In genomic region chr3:117139835-117140234, GRCm38 (mm10) we compare ENCODE assay signal across 21 mouse cellular contexts.
DNase-seq lines count a peak whose midpoint lies in the region; ATAC-seq lines count a peak whose summit lies in the region.
"Had no signal": no experiment of that assay in that cellular context is flagged by ENCODE, and none has a peak within 500 bp of the region (broad histone marks: within the 10 kb centered on the region; RNA-seq: fewer than 3 reads in every experiment).

No protein-coding gene starts in this region.

- peak; percentile 72 for DNase-seq in 416B (ENCODE audit: low read depth)
- peak; percentile 42 for DNase-seq in Muller cell, postnatal 12 days (ENCODE audit: inconsistent ontology term)
- DNase-seq in adrenal gland, postnatal 14 days: peak; percentile 21
- DNase-seq in layer of hippocampus, postnatal 25 days (ENCODE audit: extremely low spot score in 1 of 2, low spot score in 1 of 2): no peak
- DNase-seq in heart, postnatal 10 days: no peak
- no peak for DNase-seq in yolk sac, embryonic 10.5 days (ENCODE audit: low spot score)
- DNase-seq: cerebellum, postnatal 10 days; kidney, adult 9 months; kidney, postnatal 14 days; lung, adult 18-20 months; lung, postnatal 10 days; right cerebral cortex, adult 18-20 months; right cerebral cortex, postnatal 4 days; thymus, adult 18-20 months; thymus, postnatal 36 days had no signal

- peak; percentile 65 for ATAC-seq in megakaryocyte progenitor cell, adult 5-6 weeks (replicated peaks; ENCODE audit: poor library complexity)
- ATAC-seq: CD4-positive, CD25-positive, alpha-beta regulatory T cell, adult 4 months; hindbrain, postnatal 0 days; intestine, embryonic 16.5 days; liver, embryonic 12.5 days; midbrain, embryonic 15.5 days had no signal

- intact Hi-C loops in heart, postnatal 10 days (cut with DNase I): no loop called here

Comparison
In these comparisons a context has a peak if more than half of its experiments do, and no peak if none do; other contexts are left out.
1. DNase-seq: peak in 416B (single experiment), Muller cell, postnatal 12 days (single experiment) and adrenal gland, postnatal 14 days (single experiment); none in layer of hippocampus, postnatal 25 days (0 of 2), heart, postnatal 10 days (0 of 2) and yolk sac, embryonic 10.5 days (single experiment).